Mouse (Mus musculus) retina, postnatal 7 days (tissue): ENCODE results near the gene Ncdn.

Experiments used
- DNase-seq: peaks from one replicate; pipeline ENCODE4 v3.0.0-alpha.2; 2012; ENCODE audit warnings: low read depth, low spot score

Gene Ncdn

DNA sequence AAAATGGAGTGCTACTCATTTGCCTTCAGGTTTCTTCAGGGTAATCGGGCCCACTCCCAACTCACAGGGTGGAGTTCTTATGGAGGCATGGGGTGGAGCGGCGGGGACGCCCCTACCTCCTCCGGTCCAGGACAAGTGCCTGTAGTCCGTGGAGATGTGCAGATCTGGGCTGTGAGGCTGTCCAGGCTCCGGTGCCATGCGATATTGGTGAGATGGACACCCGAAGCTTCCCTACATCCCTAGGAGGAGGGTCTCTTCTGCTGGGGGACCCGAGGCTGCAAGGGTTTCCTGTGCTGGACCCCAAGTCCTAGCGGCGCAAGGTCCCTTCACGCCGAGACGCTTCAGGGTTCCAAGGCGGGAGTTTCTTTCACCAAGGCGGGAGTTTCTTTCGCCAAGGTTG lies 21.1 kb downstream of the Ncdn start:
- DNase-seq, result no peak

DNA sequence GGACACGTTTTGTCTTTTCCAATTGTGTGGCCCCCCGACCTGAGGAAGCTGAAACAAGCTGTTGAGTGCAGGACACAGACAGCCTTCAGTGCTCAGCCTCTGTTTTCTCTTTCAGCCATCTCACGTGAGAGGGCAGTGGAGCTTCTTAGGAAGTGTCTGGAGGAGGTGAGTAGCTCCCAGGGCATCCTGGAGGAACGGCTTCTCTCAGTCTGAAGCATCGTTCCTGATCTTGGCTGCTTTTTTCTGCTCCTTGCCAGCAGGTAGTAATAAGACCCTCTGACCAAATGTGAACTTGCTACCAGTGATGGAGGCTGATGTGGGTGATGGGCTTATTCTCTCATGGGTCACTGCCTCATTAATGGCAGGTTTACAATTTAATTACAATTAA lies 45.8 kb downstream of the Ncdn start:
- no peak for DNase-seq

- no peak for DNase-seq
Measured at GRCm38 (mm10) chr4:126706630-126707438, 46.4 kb downstream of the Ncdn start.

DNA sequence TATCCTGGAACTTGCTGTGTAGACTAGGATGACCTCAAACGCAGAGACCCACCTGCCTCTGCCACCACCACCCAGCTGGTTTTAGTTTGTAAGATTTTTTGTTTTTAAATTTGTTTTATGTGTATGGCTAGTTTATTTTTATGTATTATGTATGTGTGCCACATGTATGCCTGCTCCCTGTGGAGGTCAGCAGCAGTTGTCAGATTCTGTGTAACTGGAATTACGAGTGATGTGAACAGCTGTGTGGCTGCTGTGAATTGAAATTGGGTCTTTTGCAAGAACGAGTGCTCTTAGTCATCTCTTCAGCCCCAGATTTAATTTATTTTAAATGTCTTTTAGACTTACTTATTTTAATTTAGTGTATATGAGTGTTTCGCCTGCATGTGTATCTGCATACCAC lies 56.3 kb downstream of the Ncdn start:
- no peak for DNase-seq
